Mouse (Mus musculus) heart, embryonic 10.5 days (tissue): ENCODE measurements around the gene Pabpn1l. TPM values are rescaled to one million over a fixed set of nuclear protein-coding genes. Genes with fewer than 3 reads are reported as not detected.

Experiments
- DNase-seq: peaks from one replicate; pipeline ENCODE4 v3.0.0-alpha.2; 2017; ENCODE audit warnings: low spot score
- H3K27ac ChIP-seq: fragments of 300-500 bp; sonication (generic); 2 replicates; pipeline ENCODE4 v1.5.1; 2016; ENCODE audit warnings: mild to moderate bottlenecking
- H3K27me3 ChIP-seq: fragments of 300-500 bp; sonication (generic); 2 replicates; pipeline ENCODE4 v1.6.1; 2016; ENCODE audit warnings: mild to moderate bottlenecking; ENCODE audit not compliant: poor library complexity, insufficient read depth, severe bottlenecking
- H3K36me3 ChIP-seq: fragments of 300-500 bp; sonication (generic); 2 replicates; pipeline ENCODE4 v1.6.1; 2016; ENCODE audit warnings: mild to moderate bottlenecking, moderate library complexity
- H3K4me1 ChIP-seq: fragments of 300-500 bp; sonication (generic); 2 replicates; pipeline ENCODE4 v1.6.1; 2016; ENCODE audit warnings: mild to moderate bottlenecking
- H3K4me3 ChIP-seq: fragments of 300-500 bp; sonication (generic); 2 replicates; pipeline ENCODE4 v1.5.1; 2016; ENCODE audit warnings: mild to moderate bottlenecking, moderate library complexity
- H3K9me3 ChIP-seq: fragments of 300-500 bp; sonication (generic); 2 replicates; pipeline ENCODE4 v1.6.1; 2016; ENCODE audit warnings: mild to moderate bottlenecking, moderate library complexity
- WGBS: fragments of 180-500 bp; shearing (Covaris S2); methylation state at CpG from one replicate; pipeline ENCODE4 v1.1.7; 2016; 5-methylcytosine and 5-hydroxymethylcytosine counted together
- polyA plus RNA-seq: library from polyadenylated mRNA; unstranded; fragments of >200 nt; fragmentation: Nextera tagmentation; extraction: Ambion mirVana; gene quantifications from 2 replicates; pipeline ENCODE4 v1.2.1, GENCODE M21; 2016

Pabpn1l gene
- polyA plus RNA-seq, 1 experiment from 2014 or later: 0.19 TPM

DNA sequence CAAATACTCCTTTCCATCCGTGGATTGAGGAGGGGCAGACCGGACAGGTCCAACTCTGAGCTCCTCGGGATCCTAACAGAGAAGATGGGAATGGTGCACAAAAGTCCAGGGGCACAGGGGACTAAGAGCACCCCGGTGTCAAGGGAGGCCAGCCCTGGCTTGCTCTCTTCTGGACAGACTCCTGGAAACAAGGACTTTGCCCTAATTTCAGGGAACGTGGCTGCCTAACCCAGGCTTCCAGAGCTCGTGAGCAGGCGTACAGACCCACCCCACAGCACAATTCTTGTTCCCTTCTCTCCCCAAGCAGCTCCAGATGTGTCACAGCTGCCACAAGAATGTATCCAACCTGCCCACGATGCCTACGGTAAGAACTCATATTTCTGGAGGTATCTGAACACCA is 3.3 kb upstream of the Pabpn1l start:
- no peak overlapping the region for H3K4me3 ChIP-seq
- 0 out of 2 replicates have a peak overlapping the region, but pooled peaks have one; percentile 16 for H3K27ac ChIP-seq
- no peaks in the 10 kb centered on the region for H3K9me3 ChIP-seq
- H3K27me3 ChIP-seq: peaks cover 39% of the 10 kb centered on the region; the same call in 1 of the 2 replicates
- H3K36me3 ChIP-seq: peaks cover 9% of the 10 kb centered on the region; the same call in 1 of the 2 replicates
- no peak for DNase-seq
- 87% methylated on average over 9 of the region's 9 CpGs for WGBS
- peaks cover 24% of the 10 kb centered on the region for H3K4me1 ChIP-seq

DNA sequence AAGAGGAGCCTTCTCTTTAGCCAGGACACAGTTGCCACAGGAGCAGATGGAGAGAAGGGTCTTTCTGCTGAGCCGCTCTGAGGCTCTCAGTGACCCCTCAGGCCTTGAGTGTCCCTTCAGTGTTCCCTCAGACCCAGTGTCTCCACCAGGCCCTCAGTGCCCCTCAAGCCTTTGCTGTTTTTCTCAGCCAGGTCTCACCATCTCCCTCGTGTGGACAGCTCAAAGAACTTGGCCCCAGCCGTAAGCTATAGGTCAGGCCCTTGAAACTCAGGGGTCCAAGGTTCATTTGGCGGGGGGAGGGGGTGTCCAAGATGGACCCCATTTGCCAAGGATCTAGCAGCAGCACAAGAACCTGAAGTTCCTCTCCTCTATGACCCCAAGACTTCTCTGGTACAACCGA is 2.1 kb upstream of the Pabpn1l start:
- Histone ChIP-seq H3K4me3 (no peak overlapping the region), H3K4me1 (peaks cover 26% of the 10 kb centered on the region), H3K9me3 (no peaks in the 10 kb centered on the region), H3K36me3 (0 out of 2 replicates have a peak, but pooled peaks cover 3% of the 10 kb centered on the region), H3K27ac (no peak overlapping the region), H3K27me3 (peaks cover 36% of the 10 kb centered on the region; the same call in 1 of the 2 replicates)
- WGBS: 50% methylated on average over 5 of the region's 5 CpGs
- no peak for DNase-seq

DNA sequence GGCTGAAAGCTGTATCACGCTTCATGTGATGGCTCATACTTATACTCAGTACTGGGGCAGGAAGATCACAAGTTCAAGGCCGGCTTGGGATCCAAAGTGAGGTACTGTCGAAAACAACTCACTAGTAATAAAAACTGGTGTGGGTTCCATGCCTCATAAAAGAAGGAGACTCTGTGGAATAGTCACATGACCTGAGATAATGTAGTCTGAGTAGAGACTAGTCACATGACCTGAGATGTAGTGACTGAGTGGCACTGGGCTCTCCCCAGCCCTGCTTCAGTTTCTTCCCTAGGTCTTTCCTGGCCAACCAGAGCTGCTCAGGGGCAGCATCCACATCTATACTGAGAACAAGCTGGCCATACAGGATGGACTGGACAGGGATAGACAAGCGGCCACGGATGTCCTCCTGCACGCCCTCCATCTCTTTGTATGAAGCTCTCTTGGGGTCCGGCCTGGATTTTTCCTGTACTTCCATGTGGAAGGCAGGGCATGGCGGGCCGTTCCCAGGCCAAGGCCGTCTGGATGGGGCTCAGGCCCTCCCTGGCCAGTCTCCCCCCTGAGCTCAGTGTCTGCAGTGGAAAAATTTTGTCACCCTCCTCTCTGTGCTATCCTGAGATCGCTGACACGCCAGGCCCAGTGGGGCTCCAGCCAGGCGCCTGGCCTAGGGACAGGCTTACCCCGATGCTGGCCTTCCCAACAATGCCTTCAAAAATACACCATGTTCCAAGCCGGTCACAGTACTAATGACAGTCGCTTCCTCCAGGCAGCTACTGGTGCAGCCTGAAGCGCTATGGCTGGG is 1.5 kb upstream of the Pabpn1l start:
- Histone ChIP-seq H3K27ac (peak overlapping the region; percentile 38; the same call in 1 of the 2 replicates), H3K9me3 (no peaks in the 10 kb centered on the region), H3K4me1 (peaks cover 28% of the 10 kb centered on the region), H3K36me3 (0 out of 2 replicates have a peak, but pooled peaks cover 3% of the 10 kb centered on the region), H3K27me3 (peaks cover 36% of the 10 kb centered on the region; the same call in 1 of the 2 replicates), H3K4me3 (no peak overlapping the region)
- 76% methylated on average over 17 of the region's 17 CpGs for WGBS
- DNase-seq: no peak

DNA sequence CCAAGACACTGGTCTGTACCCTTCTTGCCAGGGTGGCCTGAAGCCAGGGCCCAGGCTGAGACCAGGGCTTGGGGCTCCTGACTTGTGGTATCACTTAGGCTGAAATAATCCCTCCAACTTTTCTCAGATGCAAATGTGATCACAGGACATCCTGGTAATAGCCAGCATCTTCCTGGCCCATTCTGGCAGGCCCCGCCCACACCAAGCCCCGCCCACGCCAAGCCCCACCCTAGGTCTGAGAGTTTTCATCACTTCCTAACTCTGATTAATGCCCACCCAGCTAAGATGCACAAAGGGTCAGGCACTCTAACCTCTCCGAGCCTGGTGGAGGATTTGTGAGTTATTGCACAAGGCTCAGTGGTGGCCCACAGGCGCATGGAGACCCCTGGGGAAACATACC is 2.1 kb downstream of the Pabpn1l start:
- H3K4me1 ChIP-seq: peaks cover 43% of the 10 kb centered on the region
- WGBS: 47% methylated on average over 5 of the region's 5 CpGs
- peaks cover 13% of the 10 kb centered on the region; the same call in 1 of the 2 replicates for H3K27me3 ChIP-seq
- no peaks in the 10 kb centered on the region for H3K9me3 ChIP-seq
- no peak for DNase-seq
- no peak overlapping the region for H3K4me3 ChIP-seq
- peak overlapping the region; percentile 18; the same call in 1 of the 2 replicates for H3K27ac ChIP-seq
- peaks cover 5% of the 10 kb centered on the region; the same call in 1 of the 2 replicates for H3K36me3 ChIP-seq

DNA sequence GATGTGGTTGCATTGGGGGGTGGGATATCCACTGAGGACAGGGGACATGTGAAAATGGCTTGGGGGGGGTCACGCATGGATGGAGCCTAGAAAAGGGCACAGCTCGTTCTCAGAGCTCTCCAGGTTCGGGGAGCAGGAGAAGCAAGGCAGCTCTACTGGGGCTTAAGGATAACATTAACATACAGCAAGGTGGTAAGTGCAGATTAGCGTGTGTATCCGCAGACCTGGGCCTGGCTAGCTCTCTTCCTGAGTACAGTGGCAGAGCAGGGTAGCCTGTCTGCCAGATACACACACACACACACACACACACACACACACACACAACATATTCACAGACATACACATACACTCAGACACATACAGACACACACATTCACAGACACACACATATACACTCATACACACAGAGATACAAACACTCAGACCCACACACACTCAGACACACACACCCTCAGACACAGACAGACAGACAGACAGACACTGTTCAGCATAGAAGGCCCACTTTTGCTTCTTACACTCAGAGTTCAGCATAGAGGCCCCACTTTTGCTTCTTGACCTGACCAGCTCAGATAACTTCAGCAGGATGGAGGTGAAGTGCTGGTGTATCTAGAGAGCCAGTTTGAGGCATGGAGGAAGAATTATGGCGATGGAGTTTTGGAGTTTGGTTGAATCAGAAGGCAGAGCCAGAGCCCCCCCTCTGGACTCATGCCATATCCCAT is 3.7 kb downstream of the Pabpn1l start:
- H3K4me1 ChIP-seq: peaks cover 32% of the 10 kb centered on the region
- 0 out of 2 replicates have a peak overlapping the region, but pooled peaks have one; percentile 4 for H3K27ac ChIP-seq
- no peak overlapping the region for H3K4me3 ChIP-seq
- no peaks in the 10 kb centered on the region for H3K9me3 ChIP-seq
- DNase-seq: no peak
- peaks cover 13% of the 10 kb centered on the region; the same call in 1 of the 2 replicates for H3K27me3 ChIP-seq
- 73% methylated on average over 6 of the region's 6 CpGs for WGBS
- H3K36me3 ChIP-seq: peaks cover 18% of the 10 kb centered on the region

DNA sequence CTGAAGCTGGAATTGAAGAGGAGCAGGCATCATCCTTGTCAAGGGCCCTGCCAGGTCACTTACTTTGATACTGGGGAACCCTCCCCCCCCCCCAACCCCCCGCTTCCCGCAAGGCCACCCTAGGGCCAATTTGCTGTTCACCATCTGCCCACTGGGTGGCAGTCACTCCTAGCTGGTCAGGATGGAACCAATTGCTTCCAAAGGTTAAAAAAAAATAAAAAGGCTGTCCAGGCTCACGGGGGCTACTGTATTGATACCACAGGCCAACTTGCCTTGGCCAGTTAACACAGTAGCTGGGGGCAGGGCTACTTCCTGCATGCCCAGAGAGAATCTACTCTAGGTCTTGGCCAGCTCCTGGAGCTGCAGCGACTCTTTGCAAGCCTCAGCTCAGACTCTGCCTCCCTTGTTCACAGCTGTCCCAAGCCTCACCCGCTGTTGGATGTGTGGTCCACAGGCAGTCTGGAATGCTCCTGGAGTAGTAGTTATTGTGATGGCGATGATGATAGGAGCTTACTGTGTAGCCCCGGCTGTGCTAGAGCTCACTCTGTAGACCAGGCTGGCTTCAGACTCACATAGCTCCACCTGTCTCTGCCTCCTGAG is 4.5 kb downstream of the Pabpn1l start:
- 32% methylated on average over 6 of the region's 7 CpGs for WGBS
- H3K27me3 ChIP-seq: peaks cover 13% of the 10 kb centered on the region; the same call in 1 of the 2 replicates

DNA sequence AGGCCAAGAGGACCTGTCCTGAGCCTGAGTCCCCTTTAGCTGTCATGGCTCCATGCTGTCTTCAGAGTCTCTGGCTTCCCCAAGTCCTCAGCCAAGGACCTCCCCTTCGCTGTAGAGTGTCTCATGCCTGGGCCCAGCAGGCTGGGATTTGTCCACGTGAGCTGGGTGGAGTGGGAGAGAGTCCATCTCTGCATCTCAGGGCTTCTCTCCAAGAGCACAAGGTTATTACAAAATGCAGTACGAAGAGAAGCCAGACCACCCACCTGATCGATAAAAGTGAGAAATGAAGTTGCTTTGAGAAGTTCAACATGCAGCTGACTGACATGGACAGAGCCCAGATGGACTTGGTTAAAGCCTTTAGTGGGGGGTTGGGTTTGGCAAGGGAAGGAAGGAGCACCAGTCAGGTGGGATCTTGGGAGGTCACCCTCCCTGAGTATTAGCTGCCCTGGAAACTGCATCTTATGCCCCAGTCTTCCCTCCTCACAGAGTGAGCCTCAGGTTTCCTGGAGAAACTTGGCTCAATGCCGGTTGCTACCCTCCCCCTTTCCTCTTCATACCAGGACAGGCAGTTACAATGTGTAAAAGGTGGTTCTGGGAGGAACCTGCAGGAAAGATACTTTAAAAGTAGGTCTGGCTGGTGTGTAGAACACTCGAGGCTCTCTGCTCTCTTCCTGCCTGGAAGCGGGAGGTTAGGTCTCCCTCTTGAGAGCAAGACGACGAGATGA is 6.2 kb downstream of the Pabpn1l start:
- peaks cover 42% of the 10 kb centered on the region for H3K4me1 ChIP-seq
- 75% methylated on average over 9 of the region's 9 CpGs for WGBS

More for the DNA sequence above, 4.5 kb downstream of the Pabpn1l start:
- Histone ChIP-seq H3K4me1 (peaks cover 32% of the 10 kb centered on the region), H3K27ac (0 out of 2 replicates have a peak overlapping the region, but pooled peaks have one; percentile 0), H3K4me3 (no peak overlapping the region), H3K9me3 (no peaks in the 10 kb centered on the region), H3K36me3 (peaks cover 22% of the 10 kb centered on the region)
- no peak for DNase-seq

DNA sequence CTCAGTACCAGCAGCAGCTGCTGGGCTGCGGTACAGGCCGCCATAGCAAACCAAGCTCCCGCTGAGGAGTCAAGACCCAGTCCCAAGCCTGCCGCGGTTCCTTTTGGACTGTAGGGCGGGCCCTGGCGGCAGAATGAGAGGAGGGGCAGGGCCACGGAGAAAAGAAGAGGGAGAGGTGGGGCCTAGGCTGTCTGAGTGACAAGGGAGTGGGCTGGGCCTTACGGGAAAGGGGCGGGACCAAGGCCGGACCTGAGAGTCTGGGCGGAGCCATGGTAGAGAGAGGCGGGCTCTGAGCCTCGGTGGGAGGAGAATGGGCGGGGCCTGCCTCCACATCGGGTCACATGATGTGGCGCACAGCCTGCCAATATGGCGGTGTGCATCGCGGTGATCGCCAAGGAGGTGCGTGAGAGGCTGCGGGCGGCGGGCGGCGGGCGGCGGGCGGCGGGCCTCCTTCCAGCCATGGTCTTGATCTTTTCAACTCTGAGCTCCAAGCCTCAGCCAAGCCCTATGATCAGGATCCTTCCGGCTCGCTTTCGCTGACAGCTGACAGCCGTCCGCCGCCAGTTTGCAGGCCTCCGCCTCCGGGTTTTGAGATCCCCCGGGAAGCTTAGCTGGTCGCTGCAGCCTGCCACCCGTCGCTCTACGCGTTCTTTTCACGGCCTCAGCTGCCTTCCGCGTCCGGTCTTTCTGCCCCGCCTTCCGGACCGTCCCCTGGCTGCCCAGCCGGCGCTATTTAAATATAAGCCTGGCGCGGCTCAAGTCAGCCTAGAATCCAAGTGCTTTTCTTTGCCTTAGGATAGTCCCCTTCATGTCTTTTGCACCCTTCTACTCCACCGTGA is 11.0 kb downstream of the Pabpn1l start, which contains the start of the genes Galns and Trappc2l:
Gene Galns, minus strand, starts transcription at position 169 of the 839 bp plus-strand sequence.
Gene Trappc2l, plus strand, starts transcription at position 346 of the 839 bp plus-strand sequence.
- Histone ChIP-seq H3K4me3 (peak within 1 kb of the TSS; percentile 69), H3K36me3 (peaks cover 22% of the 10 kb centered on the region), H3K4me1 (peaks cover 36% of the 10 kb centered on the region), H3K27ac (peak within 1 kb of the TSS; percentile 85), H3K27me3 (no peaks in the 10 kb centered on the region), H3K9me3 (no peaks in the 10 kb centered on the region)
- WGBS: under 1% methylated on average over 57 of the region's 57 CpGs
- peak; percentile 99 for DNase-seq

More for the DNA sequence above, 6.2 kb downstream of the Pabpn1l start:
- Histone ChIP-seq H3K4me3 (no peak overlapping the region), H3K36me3 (peaks cover 22% of the 10 kb centered on the region), H3K27ac (no peak overlapping the region; the same call in 1 of the 2 replicates), H3K27me3 (peaks cover 3% of the 10 kb centered on the region; the same call in 1 of the 2 replicates), H3K9me3 (no peaks in the 10 kb centered on the region)
- DNase-seq: no peak

DNA sequence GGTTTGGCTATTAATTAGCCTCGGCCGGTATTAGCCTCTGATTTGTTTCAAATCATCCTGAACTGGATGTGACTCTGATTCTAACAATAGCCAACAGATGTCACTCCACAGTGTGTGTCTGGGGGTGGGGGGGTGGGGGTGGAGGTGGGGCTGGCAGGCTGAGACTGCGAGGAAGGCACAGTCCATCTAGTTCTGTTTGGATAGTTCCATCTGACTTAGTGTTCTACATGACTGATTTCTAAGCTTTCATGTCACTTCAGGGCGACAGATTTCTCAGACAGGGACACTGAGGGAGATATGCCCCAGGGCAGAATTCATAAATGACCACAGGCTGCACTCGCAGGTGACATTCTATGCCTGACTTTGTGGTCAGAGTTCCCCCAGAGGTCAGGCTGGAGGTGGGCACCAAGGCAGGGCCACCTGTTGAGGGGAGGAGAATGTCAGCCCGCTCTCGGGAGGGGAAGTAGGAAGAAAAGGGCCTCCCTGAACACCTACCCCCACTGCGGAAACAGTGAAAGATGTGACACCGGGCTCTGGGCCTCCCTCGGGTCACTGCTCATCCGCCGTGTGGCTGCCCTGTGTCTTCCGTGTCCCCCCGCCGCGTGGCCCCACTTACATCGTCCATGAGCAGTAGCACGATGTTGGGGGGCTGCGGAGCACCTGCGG is 11.8 kb downstream of the Pabpn1l start:
- Histone ChIP-seq H3K9me3 (no peaks in the 10 kb centered on the region), H3K4me3 (peak overlapping the region; percentile 69), H3K27ac (peak overlapping the region; percentile 85), H3K27me3 (no peaks in the 10 kb centered on the region), H3K36me3 (peaks cover 20% of the 10 kb centered on the region), H3K4me1 (peaks cover 29% of the 10 kb centered on the region)
- DNase-seq: peak; percentile 81
- WGBS: 7% methylated on average over 20 of the region's 20 CpGs

DNA sequence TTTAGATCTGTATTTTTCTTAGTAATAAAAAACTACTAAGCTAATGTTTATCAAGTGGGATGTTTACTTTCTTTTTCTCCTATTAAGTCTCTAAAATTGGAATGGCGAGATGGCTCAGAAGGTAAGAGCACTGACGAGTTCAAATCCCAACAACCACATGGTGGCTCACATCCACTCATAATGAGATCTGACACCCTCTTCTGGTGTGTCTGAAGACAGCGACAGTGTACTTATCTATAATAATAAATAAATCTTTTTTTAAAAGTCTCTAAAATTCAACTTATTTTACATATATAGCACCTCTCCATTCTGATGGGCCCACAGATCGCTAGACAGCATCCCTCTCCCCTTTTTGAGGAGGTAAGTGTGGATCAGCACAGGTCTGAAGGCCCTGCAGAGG is 12.3 kb downstream of the Pabpn1l start:
- DNase-seq: no peak
- H3K27me3 ChIP-seq: no peaks in the 10 kb centered on the region
- no peak overlapping the region for H3K27ac ChIP-seq
- H3K9me3 ChIP-seq: no peaks in the 10 kb centered on the region
- H3K4me1 ChIP-seq: peaks cover 31% of the 10 kb centered on the region
- peaks cover 15% of the 10 kb centered on the region for H3K36me3 ChIP-seq
- peak overlapping the region; percentile 69 for H3K4me3 ChIP-seq
- 68% methylated on average over 4 of the region's 4 CpGs for WGBS

DNA sequence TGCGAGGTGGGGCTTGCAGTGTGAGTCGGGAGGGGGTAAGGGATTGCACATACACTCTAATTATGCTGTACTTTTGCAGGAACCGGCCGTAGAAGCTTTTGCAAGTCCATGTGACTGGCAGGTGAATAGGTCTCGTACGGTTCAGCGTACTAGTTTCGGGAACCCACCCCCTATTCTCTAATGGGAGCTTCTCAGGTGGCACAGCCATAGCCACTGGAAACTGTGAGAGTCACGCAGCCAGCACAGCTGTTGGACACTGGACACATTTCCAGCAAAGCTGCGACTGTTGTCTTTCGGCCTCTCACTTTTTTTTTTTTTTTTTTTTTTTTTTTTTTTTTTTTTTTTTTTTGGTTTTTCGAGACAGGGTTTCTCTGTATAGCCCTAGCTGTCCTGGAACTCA is 15.7 kb downstream of the Pabpn1l start:
- WGBS: 90% methylated on average over 11 of the region's 12 CpGs

More for the DNA sequence above, 15.7 kb downstream of the Pabpn1l start:
- DNase-seq: no peak
- Histone ChIP-seq H3K27me3 (no peaks in the 10 kb centered on the region; the same call in 1 of the 2 replicates), H3K9me3 (no peaks in the 10 kb centered on the region), H3K4me1 (peaks cover 28% of the 10 kb centered on the region), H3K27ac (no peak overlapping the region), H3K4me3 (no peak overlapping the region), H3K36me3 (peaks cover 2% of the 10 kb centered on the region; the same call in 1 of the 2 replicates)
